Mouse (Mus musculus) hindbrain, embryonic 12.5 days (tissue): ENCODE measurements around the gene Klhl34. TPM values are rescaled to one million over a fixed set of nuclear protein-coding genes. Genes with fewer than 3 reads are reported as not detected.

ENCODE experiments used
- ATAC-seq: fragments of 200-750 bp; cut with Nextera tagmentation; 2 replicates; pipeline ENCODE4 v1.8.0; 2017; ENCODE audit warnings: moderate TSS enrichment; ENCODE audit not compliant: low FRiP score
- H3K27ac ChIP-seq: fragments of 300-500 bp; sonication (generic); 2 replicates; pipeline ENCODE4 v1.5.1; 2016; ENCODE audit warnings: mild to moderate bottlenecking
- H3K27me3 ChIP-seq: fragments of 300-500 bp; sonication (generic); 2 replicates; pipeline ENCODE4 v1.6.1; 2016; ENCODE audit warnings: mild to moderate bottlenecking
- H3K36me3 ChIP-seq: fragments of 300-500 bp; sonication (generic); 2 replicates; pipeline ENCODE4 v1.6.1; 2016; ENCODE audit warnings: mild to moderate bottlenecking
- H3K4me1 ChIP-seq: fragments of 300-500 bp; sonication (generic); 2 replicates; pipeline ENCODE4 v1.6.1; 2016
- H3K4me2 ChIP-seq: fragments of 300-500 bp; sonication (generic); replicated peaks from 2 replicates; pipeline ENCODE4 v1.6.1; 2016; ENCODE audit warnings: mild to moderate bottlenecking
- H3K4me3 ChIP-seq: fragments of 300-500 bp; sonication (generic); 2 replicates; pipeline ENCODE4 v1.5.1; 2016; ENCODE audit warnings: mild to moderate bottlenecking
- H3K9ac ChIP-seq: fragments of 300-500 bp; sonication (generic); 2 replicates; pipeline ENCODE4 v1.6.1; 2016; ENCODE audit warnings: mild to moderate bottlenecking, moderate library complexity
- H3K9me3 ChIP-seq: fragments of 300-500 bp; sonication (generic); replicated peaks from 2 replicates; pipeline ENCODE4 v1.6.1; 2016; ENCODE audit warnings: mild to moderate bottlenecking
- WGBS: fragments of 180-500 bp; shearing (Covaris S2); methylation state at CpG from one replicate; pipeline ENCODE4 v1.1.7; 2016; 5-methylcytosine and 5-hydroxymethylcytosine counted together
- polyA plus RNA-seq: library from polyadenylated mRNA; unstranded; fragments of >200 nt; fragmentation: Nextera tagmentation; extraction: Ambion mirVana; gene quantifications from 2 replicates; pipeline ENCODE4 v1.2.1, GENCODE M21; 2016

Gene Klhl34
- 2.2 and 2.3 TPM in 2 replicates for polyA plus RNA-seq

GRCm38 (mm10) chrX:157818207-157818920 is at the start of gene Klhl34:
Klhl34 (plus strand) TSS chrX:157818435.
- 0 out of 2 replicates have a peak within 1 kb of the TSS, but pooled peaks have one; percentile 35 for H3K9ac ChIP-seq
- no peak within 1 kb of the TSS for H3K27ac ChIP-seq
- WGBS, result 42% methylated on average over 28 of the region's 28 CpGs

GRCm38 (mm10) chrX:157801669-157802068 is 16.6 kb upstream of the Klhl34 start:
- ATAC-seq, result no peak
- H3K9me3 ChIP-seq, result no peaks in the 10 kb centered on the region
- no peak overlapping the region for H3K27ac ChIP-seq
- no peaks in the 10 kb centered on the region for H3K4me1 ChIP-seq
- 88% methylated on average over 2 of the region's 2 CpGs for WGBS
- H3K36me3 ChIP-seq, result no peaks in the 10 kb centered on the region
- H3K27me3 ChIP-seq, result no peaks in the 10 kb centered on the region
- no peak overlapping the region for H3K4me2 ChIP-seq
- H3K4me3 ChIP-seq, result no peak overlapping the region
- no peak overlapping the region for H3K9ac ChIP-seq

More at GRCm38 (mm10) chrX:157818207-157818920, at the start of gene Klhl34:
- H3K9me3 ChIP-seq, result no peaks in the 10 kb centered on the region
- peaks cover 3% of the 10 kb centered on the region; the same call in 1 of the 2 replicates for H3K4me1 ChIP-seq
- H3K36me3 ChIP-seq, result no peaks in the 10 kb centered on the region
- ATAC-seq, result peak; percentile 48
- H3K27me3 ChIP-seq, result peaks cover 22% of the 10 kb centered on the region; the same call in 1 of the 2 replicates
- H3K4me3 ChIP-seq, result peak within 1 kb of the TSS; percentile 17
- H3K4me2 ChIP-seq, result peak within 1 kb of the TSS; percentile 54

DNA sequence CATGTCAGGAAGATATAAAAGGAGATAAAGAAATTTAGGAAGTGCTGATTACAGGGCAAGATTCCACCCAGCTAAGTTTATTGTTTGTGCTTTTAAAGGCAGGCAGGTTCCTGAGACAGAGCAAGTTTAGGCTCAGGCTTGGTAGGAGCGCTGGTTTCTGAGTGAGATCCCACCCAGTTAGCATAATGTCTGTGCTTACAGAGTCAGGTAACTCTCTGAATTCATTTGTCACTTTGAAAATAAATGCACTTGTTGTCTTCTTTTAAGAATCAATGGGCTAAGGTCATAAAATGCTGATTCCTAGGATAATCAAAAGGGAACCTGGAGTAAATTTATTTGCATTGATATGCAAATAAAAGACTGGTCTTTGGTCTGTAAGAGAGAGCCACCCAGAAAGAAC is 8.5 kb upstream of the Klhl34 start:
- no peaks in the 10 kb centered on the region for H3K9me3 ChIP-seq
- WGBS, result 78% methylated on average over 1 of the region's 1 CpGs
- ATAC-seq, result no peak
- H3K27ac ChIP-seq, result no peak overlapping the region
- no peak overlapping the region for H3K4me2 ChIP-seq
- H3K27me3 ChIP-seq, result no peaks in the 10 kb centered on the region
- no peaks in the 10 kb centered on the region for H3K36me3 ChIP-seq
- no peaks in the 10 kb centered on the region for H3K4me1 ChIP-seq
- no peak overlapping the region for H3K4me3 ChIP-seq
- H3K9ac ChIP-seq, result no peak overlapping the region

GRCm38 (mm10) chrX:157817571-157818206 is 546 bp upstream of the Klhl34 start:
- Histone ChIP-seq H3K27ac (no peak overlapping the region), H3K4me2 (peak overlapping the region; percentile 54), H3K9me3 (no peaks in the 10 kb centered on the region), H3K4me1 (peaks cover 3% of the 10 kb centered on the region; the same call in 1 of the 2 replicates), H3K9ac (0 out of 2 replicates have a peak overlapping the region, but pooled peaks have one; percentile 35), H3K4me3 (peak overlapping the region; percentile 17), H3K27me3 (peaks cover 22% of the 10 kb centered on the region; the same call in 1 of the 2 replicates), H3K36me3 (no peaks in the 10 kb centered on the region)
- 17% methylated on average over 31 of the region's 31 CpGs for WGBS
- peak; percentile 78 for ATAC-seq

DNA sequence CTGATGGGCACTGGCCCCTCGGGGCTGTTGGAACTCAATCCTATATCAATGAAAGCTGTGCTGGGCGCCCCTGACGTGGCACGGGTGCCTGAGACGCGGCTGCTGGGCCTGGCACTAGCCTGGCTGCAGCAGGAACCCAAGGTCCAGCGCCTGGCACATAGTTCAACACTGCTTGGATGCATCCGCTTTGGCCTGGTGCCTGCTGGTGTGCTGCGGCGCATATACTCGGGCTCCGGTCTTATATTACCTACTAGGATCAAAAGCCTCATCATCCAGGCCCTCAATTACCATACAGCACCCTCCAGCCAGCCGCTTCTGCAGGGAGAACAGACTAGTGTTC is 656 bp downstream of the Klhl34 start:
- Histone ChIP-seq H3K9me3 (no peaks in the 10 kb centered on the region), H3K4me3 (no peak overlapping the region), H3K4me2 (no peak overlapping the region), H3K27ac (no peak overlapping the region), H3K36me3 (no peaks in the 10 kb centered on the region), H3K4me1 (peaks cover 3% of the 10 kb centered on the region; the same call in 1 of the 2 replicates), H3K9ac (no peak overlapping the region), H3K27me3 (peaks cover 22% of the 10 kb centered on the region; the same call in 1 of the 2 replicates)
- ATAC-seq, result peak; percentile 4; the same call in 1 of the 2 replicates
- WGBS, result 79% methylated on average over 13 of the region's 13 CpGs

DNA sequence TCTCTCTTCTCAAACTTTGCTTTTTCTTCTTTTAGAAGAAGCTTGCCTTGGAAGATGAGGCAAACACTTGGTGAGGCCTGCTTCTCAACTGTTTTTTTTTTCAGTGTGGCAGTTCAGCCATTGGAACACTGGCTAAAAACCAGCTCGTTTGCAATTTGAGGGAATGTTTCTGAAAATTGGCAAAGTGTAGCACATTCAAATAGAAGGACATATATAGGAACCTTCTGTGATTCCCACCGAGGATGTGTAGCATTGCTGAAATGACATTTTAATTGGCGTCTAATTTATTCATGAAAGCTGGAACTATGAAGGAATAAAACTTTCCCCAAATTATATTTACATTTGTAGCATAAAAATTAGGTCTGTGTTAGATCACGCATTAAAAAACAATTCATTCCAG is 11.7 kb downstream of the Klhl34 start:
- H3K27me3 ChIP-seq, result no peaks in the 10 kb centered on the region
- H3K9me3 ChIP-seq, result no peaks in the 10 kb centered on the region
- no peak overlapping the region for H3K9ac ChIP-seq
- no peak for ATAC-seq
- H3K4me2 ChIP-seq, result no peak overlapping the region
- no peak overlapping the region for H3K4me3 ChIP-seq
- no peak overlapping the region for H3K27ac ChIP-seq
- no peaks in the 10 kb centered on the region for H3K4me1 ChIP-seq
- WGBS, result 77% methylated on average over 4 of the region's 4 CpGs
- no peaks in the 10 kb centered on the region for H3K36me3 ChIP-seq

Other genes with a start within 250 kb of the Klhl34 start
- 4.6 and 5.0 TPM in 2 replicates for gene Yy2, start 249.4 kb upstream of the Klhl34 start, polyA plus RNA-seq
- gene Mbtps2, start 219.7 kb upstream of the Klhl34 start, polyA plus RNA-seq, result 30.1 and 30.3 TPM in 2 replicates
- 1.1 and 3.3 TPM in 2 replicates for gene Smpx, start 119.5 kb upstream of the Klhl34 start, polyA plus RNA-seq
- gene Cnksr2, start 224.9 kb downstream of the Klhl34 start, polyA plus RNA-seq, result 7.8 and 8.2 TPM in 2 replicates